Mouse (Mus musculus): ENCODE data around the gene Rflnb. TPM values are rescaled to one million over a fixed set of nuclear protein-coding genes. Genes with fewer than 3 reads are reported as not detected.

Gene Rflnb
- total and polyA plus RNA-seq, 3 experiments, result 0.19 to 0.85 (median 0.69) TPM

GRCm38 (mm10) chr11:76044468-76044867 is 16.9 kb upstream of the Rflnb start:
- TF ChIP-seq POLR2AphosphoS2 (IDR thresholded peaks at IDR 0.05; ENCODE audit: low read depth, low read length) (no peak), TBP (conservative IDR thresholded peaks at IDR 0.05; ENCODE audit: low read depth, low read length) (no peak), MEF2A (IDR thresholded peaks at IDR 0.05; ENCODE audit: borderline replicate concordance, low read depth, low read length) (no peak), JUN (IDR thresholded peaks at IDR 0.05; ENCODE audit: insufficient read depth, low read depth, low read length) (no peak), NRF1 (IDR thresholded peaks at IDR 0.05; ENCODE audit: low read depth, low read length) (no peak)
- Histone ChIP-seq H3K4me3 (replicated peaks in 1 of 3; ENCODE audit: low read depth in 2 of 3, low read length in 2 of 3, poor library complexity in 1 of 3) (no peak overlapping the region), H3K79me2 (replicated peaks; ENCODE audit: control insufficient read depth, extremely low read depth, insufficient read depth, poor library complexity, severe bottlenecking) (no peaks in the 10 kb centered on the region), H3K9ac (ENCODE audit: insufficient read depth, low read depth) (no peak overlapping the region), H3K4me2 (ENCODE audit: insufficient read depth, low read depth, poor library complexity, severe bottlenecking) (no peak overlapping the region), H3K27ac (ENCODE audit: insufficient read depth, low read depth) (no peak overlapping the region), H3K27me3 (replicated peaks) (no peaks in the 10 kb centered on the region), H3K36me3 (replicated peaks in 1 of 2; ENCODE audit: control insufficient read depth in 1 of 2, insufficient read depth in 1 of 2, low read length in 1 of 2) (peaks cover 18 to 46% of the 10 kb centered on the region in 2 experiments), H3K4me1 (ENCODE audit: control insufficient read depth in 1 of 2, insufficient read depth in 2 of 2) (no peaks in the 10 kb centered on the region), H3K9me3 (replicated peaks; ENCODE audit: low read length) (no peaks in the 10 kb centered on the region)
- no peak for DNase-seq (ENCODE audit: extremely low read depth)
- dilution Hi-C loops (cut with MboI; ENCODE audit: extremely low pct_ligation_motif_present, extremely low pct_unique_long_range_greater_than_20kb, low sequenced_read_pairs) (no loop called here), in situ Hi-C loops (cut with MboI; ENCODE audit: low pct_ligation_motif_present, low pct_unique_long_range_greater_than_20kb, low sequenced_read_pairs) (no loop called here)

- no peak for DNase-seq (ENCODE audit: extremely low read depth)
- H3K36me3 ChIP-seq (replicated peaks in 1 of 2; ENCODE audit: control insufficient read depth in 1 of 2, insufficient read depth in 1 of 2, low read length in 1 of 2), result peaks cover 18 to 37% of the 10 kb centered on the region in 2 experiments
- in situ Hi-C loops (cut with MboI; ENCODE audit: low pct_ligation_motif_present, low pct_unique_long_range_greater_than_20kb, low sequenced_read_pairs) (no loop called here), dilution Hi-C loops (cut with MboI; ENCODE audit: extremely low pct_ligation_motif_present, extremely low pct_unique_long_range_greater_than_20kb, low sequenced_read_pairs) (no loop called here)
- H3K9ac ChIP-seq (ENCODE audit: insufficient read depth, low read depth), result no peak overlapping the region
- H3K4me1 ChIP-seq (ENCODE audit: control insufficient read depth in 1 of 2, insufficient read depth in 2 of 2), result no peaks in the 10 kb centered on the region
- H3K79me2 ChIP-seq (replicated peaks; ENCODE audit: control insufficient read depth, extremely low read depth, insufficient read depth, poor library complexity, severe bottlenecking), result no peaks in the 10 kb centered on the region
- no peak for TF ChIP-seq MYC (IDR thresholded peaks at IDR 0.05; ENCODE audit: low read depth, low read length)
- no peak for TF ChIP-seq KAT2A (IDR thresholded peaks at IDR 0.05; ENCODE audit: insufficient replicate concordance, low read length)
- TF ChIP-seq USF2 (conservative IDR thresholded peaks at IDR 0.05; ENCODE audit: low read depth, low read length), result no peak
- no peak for TF ChIP-seq PAX5 (IDR thresholded peaks at IDR 0.05; ENCODE audit: low read length)
- no peak for TF ChIP-seq MEF2A (IDR thresholded peaks at IDR 0.05; ENCODE audit: borderline replicate concordance, low read depth, low read length)
- no peak for TF ChIP-seq MAZ (IDR thresholded peaks at IDR 0.05; ENCODE audit: low read depth, low read length)
- no peak for TF ChIP-seq CTCF (conservative IDR thresholded peaks at IDR 0.05 in 1 of 2, IDR thresholded peaks at IDR 0.05 in 1 of 2; ENCODE audit: low read depth in 2 of 2, low read length in 2 of 2)
- no peak for TF ChIP-seq GABPA (IDR thresholded peaks at IDR 0.05; ENCODE audit: insufficient replicate concordance, low read depth, low read length)
- no peaks in the 10 kb centered on the region for H3K9me3 ChIP-seq (replicated peaks; ENCODE audit: low read length)
- no peak overlapping the region for H3K4me2 ChIP-seq (ENCODE audit: insufficient read depth, low read depth, poor library complexity, severe bottlenecking)
- H3K4me3 ChIP-seq (replicated peaks in 1 of 3; ENCODE audit: low read depth in 2 of 3, low read length in 2 of 3, poor library complexity in 1 of 3), result no peak overlapping the region
- no peak overlapping the region for H3K27ac ChIP-seq (ENCODE audit: insufficient read depth, low read depth)
- H3K27me3 ChIP-seq (replicated peaks), result peaks cover 2% of the 10 kb centered on the region
Measured at GRCm38 (mm10) chr11:76042882-76043281, 15.3 kb upstream of the Rflnb start.

GRCm38 (mm10) chr11:76042041-76042638 is 14.6 kb upstream of the Rflnb start:
- in situ Hi-C loops (cut with MboI; ENCODE audit: low pct_ligation_motif_present, low pct_unique_long_range_greater_than_20kb, low sequenced_read_pairs), result no loop called here
- Histone ChIP-seq H3K36me3 (replicated peaks in 1 of 2; ENCODE audit: control insufficient read depth in 1 of 2, insufficient read depth in 1 of 2, low read length in 1 of 2) (peaks cover 15 to 30% of the 10 kb centered on the region in 2 experiments), H3K9me3 (replicated peaks; ENCODE audit: low read length) (no peaks in the 10 kb centered on the region), H3K79me2 (replicated peaks; ENCODE audit: control insufficient read depth, extremely low read depth, insufficient read depth, poor library complexity, severe bottlenecking) (no peaks in the 10 kb centered on the region), H3K4me3 (replicated peaks in 1 of 3; ENCODE audit: low read depth in 2 of 3, low read length in 2 of 3, poor library complexity in 1 of 3) (no peak overlapping the region), H3K4me1 (ENCODE audit: control insufficient read depth in 1 of 2, insufficient read depth in 2 of 2) (no peaks in the 10 kb centered on the region), H3K27ac (ENCODE audit: insufficient read depth, low read depth) (no peak overlapping the region), H3K27me3 (replicated peaks) (peaks cover 2% of the 10 kb centered on the region), H3K9ac (ENCODE audit: insufficient read depth, low read depth) (no peak overlapping the region), H3K4me2 (ENCODE audit: insufficient read depth, low read depth, poor library complexity, severe bottlenecking) (no peak overlapping the region)
- dilution Hi-C loops (cut with MboI; ENCODE audit: extremely low pct_ligation_motif_present, extremely low pct_unique_long_range_greater_than_20kb, low sequenced_read_pairs), result no loop called here
- no peak for TF ChIP-seq JUND (conservative IDR thresholded peaks at IDR 0.05; ENCODE audit: low read depth, low read length)
- no peak for TF ChIP-seq CTCF (conservative IDR thresholded peaks at IDR 0.05 in 1 of 2, IDR thresholded peaks at IDR 0.05 in 1 of 2; ENCODE audit: low read depth in 2 of 2, low read length in 2 of 2)
- no peak for TF ChIP-seq PAX5 (IDR thresholded peaks at IDR 0.05; ENCODE audit: low read length)
- TF ChIP-seq POLR2AphosphoS2 (IDR thresholded peaks at IDR 0.05; ENCODE audit: low read depth, low read length), result no peak
- DNase-seq (ENCODE audit: extremely low read depth), result no peak
